Mouse (Mus musculus) midbrain, embryonic 10.5 days (tissue): ENCODE measurements around the gene Tcf12. TPM values are rescaled to one million over a fixed set of nuclear protein-coding genes. Genes with fewer than 3 reads are reported as not detected.

Source experiments
- microRNA-seq: library from miRNA; unstranded; fragments of <30 nt; microRNA quantifications from one replicate; pipeline ENCODE4, GENCODE M21; 2017
- polyA plus RNA-seq: library from polyadenylated mRNA; unstranded; fragments of >200 nt; fragmentation: Nextera tagmentation; extraction: Ambion mirVana; gene quantifications from 2 replicates; pipeline ENCODE4 v1.2.1, GENCODE M21; 2016

The Tcf12 gene
- polyA plus RNA-seq, 1 experiment from 2014 or later, result 165 TPM

Small RNA genes lying within 50 kb of the gene (microRNA-seq; reads per million reads assigned to microRNA genes)
- not detected for gene Gm27450

Other genes starting within 250 kb of the Tcf12 start
- 47.4 and 51.1 TPM in 2 replicates for gene Zfp280d, start 163.0 kb upstream of the Tcf12 start, polyA plus RNA-seq